Mouse (Mus musculus): ENCODE results near the gene Wdr5b. TPM values are rescaled to one million over a fixed set of nuclear protein-coding genes. Genes with fewer than 3 reads are reported as not detected.

Wdr5b gene
- polyA plus RNA-seq, 1 experiment from 2014 or later: 5.1 TPM

DNA sequence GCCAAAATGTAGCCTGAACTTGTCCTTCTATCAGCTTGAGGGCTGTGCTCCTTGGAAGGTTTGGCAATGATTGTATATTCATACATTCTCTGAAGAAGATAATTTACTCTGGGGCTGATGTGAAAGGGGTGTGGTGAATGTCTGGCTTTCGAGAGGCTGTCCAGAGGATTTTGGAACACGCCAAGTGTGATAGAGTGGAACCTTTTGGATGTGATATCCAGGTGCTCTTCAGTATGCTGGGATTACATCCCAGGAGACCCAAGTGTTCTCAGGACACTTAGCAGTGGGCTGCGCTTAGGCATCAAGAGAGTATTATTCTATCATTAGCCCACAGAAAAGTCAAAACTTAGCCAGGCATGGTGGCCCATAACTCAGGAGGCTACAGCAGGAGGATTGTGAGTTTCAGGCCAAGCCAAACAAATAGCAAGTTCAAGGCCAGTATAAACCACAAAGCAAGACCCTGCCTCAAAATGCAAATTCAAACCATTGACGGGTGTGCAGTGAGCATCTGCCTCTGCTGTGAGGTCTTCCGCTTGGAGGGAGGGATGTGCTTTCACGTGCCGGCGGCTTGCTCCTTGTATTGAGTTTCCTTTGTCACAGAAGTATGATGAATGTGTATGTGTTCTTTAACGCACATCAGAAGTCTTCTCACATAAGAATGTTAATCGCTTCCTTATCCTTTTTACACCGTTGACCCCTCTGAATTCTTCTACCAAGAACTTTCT is 50.0 kb downstream of the Wdr5b start:
- no peak overlapping the region for H3K4me3 ChIP-seq (ENCODE audit: low read depth, low read length)
- TF ChIP-seq EP300 (optimal IDR thresholded peaks at IDR 0.05): no peak
- TF ChIP-seq CTCF (IDR thresholded peaks at IDR 0.05; ENCODE audit: low read depth): no peak
- H3K9ac ChIP-seq (ENCODE audit: low read length): no peak overlapping the region
- 77% methylated on average over 11 of the region's 11 CpGs for WGBS
- H3K27me3 ChIP-seq (ENCODE audit: control insufficient read depth, insufficient read depth, low read length): no peaks in the 10 kb centered on the region
- ATAC-seq (ENCODE audit: low FRiP score, low TSS enrichment): no peak
- no peak overlapping the region for H3K4me2 ChIP-seq (replicated peaks; ENCODE audit: low read depth)
- peaks cover 4% of the 10 kb centered on the region; the same call in 1 of the 2 replicates for H3K4me1 ChIP-seq (replicated peaks; ENCODE audit: control insufficient read depth, insufficient read depth)
- DNase-seq (ENCODE audit: low spot score): no peak
- no peaks in the 10 kb centered on the region for H3K36me3 ChIP-seq (ENCODE audit: control insufficient read depth, insufficient read depth, low read length)
- H3K9me3 ChIP-seq (ENCODE audit: control insufficient read depth, low read length): no peaks in the 10 kb centered on the region
- 0 out of 2 replicates have a peak overlapping the region, but pooled peaks have one; percentile 30 for H3K27ac ChIP-seq (replicated peaks)

Other genes with a start within 250 kb of the Wdr5b start
- gene Parp14, start 169.6 kb upstream of the Wdr5b start, polyA plus RNA-seq (2015; fragmentation: Nextera tagmentation; extraction: Ambion mirVana): 1.4 and 1.7 TPM in 2 replicates
- 9.5 and 9.8 TPM in 2 replicates for gene Parp9, start 102.7 kb upstream of the Wdr5b start, polyA plus RNA-seq (2015; fragmentation: Nextera tagmentation; extraction: Ambion mirVana)
- 4.4 and 4.9 TPM in 2 replicates for gene Dtx3l, start 102.0 kb upstream of the Wdr5b start, polyA plus RNA-seq (2015; fragmentation: Nextera tagmentation; extraction: Ambion mirVana)
- 19.5 and 20.3 TPM in 2 replicates for gene Kpna1, start 62.4 kb upstream of the Wdr5b start, polyA plus RNA-seq (2015; fragmentation: Nextera tagmentation; extraction: Ambion mirVana)
- 416 and 424 TPM in 2 replicates for gene Fam162a, start 30.4 kb downstream of the Wdr5b start, polyA plus RNA-seq (2015; fragmentation: Nextera tagmentation; extraction: Ambion mirVana)
- 49.8 and 52.1 TPM in 2 replicates for gene Ccdc58, start 30.5 kb downstream of the Wdr5b start, polyA plus RNA-seq (2015; fragmentation: Nextera tagmentation; extraction: Ambion mirVana)
- 107 and 119 TPM in 2 replicates for gene Csta1, start 90.1 kb downstream of the Wdr5b start, polyA plus RNA-seq (2015; fragmentation: Nextera tagmentation; extraction: Ambion mirVana)
- gene Stfa2l1, start 115.6 kb downstream of the Wdr5b start, polyA plus RNA-seq (2015; fragmentation: Nextera tagmentation; extraction: Ambion mirVana): 0.82 and 1.8 TPM in 2 replicates
- gene Gm5483, start 143.0 kb downstream of the Wdr5b start, polyA plus RNA-seq (2015; fragmentation: Nextera tagmentation; extraction: Ambion mirVana): 2.7 and 3.8 TPM in 2 replicates
- 0.44 TPM in 1 of 2 replicates, not detected in the other for gene Gm5416, start 169.2 kb downstream of the Wdr5b start, polyA plus RNA-seq (2015; fragmentation: Nextera tagmentation; extraction: Ambion mirVana)
- gene 2010005H15Rik, start 180.3 kb downstream of the Wdr5b start, polyA plus RNA-seq (2015; fragmentation: Nextera tagmentation; extraction: Ambion mirVana): 1.5 and 1.7 TPM in 2 replicates
- 37.1 and 38.6 TPM in 2 replicates for gene Stfa1, start 235.8 kb downstream of the Wdr5b start, polyA plus RNA-seq (2015; fragmentation: Nextera tagmentation; extraction: Ambion mirVana)